Comparison of ENCODE assay signal across 7 mouse cellular contexts in genomic region chr17:5093343-5093742, GRCm38 (mm10).
DNase-seq lines count a peak whose midpoint lies in the region; ATAC-seq lines count a peak whose summit lies in the region.
"Not testable (repeated sequence)": the region's sequence is repeated elsewhere in the genome, so short reads cannot be mapped to it uniquely, and the experiment has no call there.

No protein-coding gene starts in this region.

- H3K9me3 ChIP-seq in liver, embryonic 13.5 days (replicated peaks); stomach, embryonic 16.5 days (replicated peaks; ENCODE audit: control insufficient read depth, low read length): not testable (repeated sequence)

- H3K27ac ChIP-seq in liver, embryonic 13.5 days = not testable (repeated sequence)
- 0 out of 2 replicates have a peak overlapping the region, but pooled peaks have one; percentile 52 for H3K27ac ChIP-seq in stomach, embryonic 16.5 days (ENCODE audit: low read length)

- DNase-seq in A20 (ENCODE audit: low read depth, low spot score) (peak; percentile 42), ES-CJ7 (ENCODE audit: low read depth, low spot score) (peak; percentile 74)
- peak; percentile 33 for DNase-seq in T-cell, adult 2 months (ENCODE audit: low spot score)
- DNase-seq in cerebellum, adult 11-12 months = peak; percentile 11
- DNase-seq in liver, embryonic 13.5 days = peak; percentile 35

- not testable (repeated sequence) for H3K4me2 ChIP-seq in liver, embryonic 13.5 days; stomach, embryonic 16.5 days (ENCODE audit: low read depth, low read length)

- H3K27me3 ChIP-seq in liver, embryonic 13.5 days; stomach, embryonic 16.5 days (ENCODE audit: control insufficient read depth, insufficient read depth, low read length): not testable (repeated sequence)

- not testable (repeated sequence) for H3K9ac ChIP-seq in liver, embryonic 13.5 days; stomach, embryonic 16.5 days (ENCODE audit: low read length)

- WGBS in liver, embryonic 13.5 days (ENCODE audit: insufficient replicate concordance) = 36% methylated on average over 2 of the region's 2 CpGs
- WGBS in stomach, embryonic 16.5 days = 68% methylated on average over 2 of the region's 2 CpGs

- H3K4me1 ChIP-seq in liver, embryonic 13.5 days (replicated peaks) = peaks cover 94% of the 10 kb centered on the region
- H3K4me1 ChIP-seq in stomach, embryonic 16.5 days (ENCODE audit: control insufficient read depth, insufficient read depth, low read length) = peaks cover 45% of the 10 kb centered on the region

- not testable (repeated sequence) for H3K4me3 ChIP-seq in liver, embryonic 13.5 days (replicated peaks); stomach, embryonic 16.5 days (replicated peaks; ENCODE audit: low read length)

- not testable (repeated sequence) for ATAC-seq in liver, embryonic 13.5 days (ENCODE audit: low read depth); stomach, embryonic 16.5 days (ENCODE audit: insufficient read depth, low FRiP score)
- peak; percentile 52 for ATAC-seq in megakaryocyte-erythroid progenitor cell, adult 5-6 weeks (replicated peaks; ENCODE audit: low FRiP score, low TSS enrichment, poor library complexity, severe bottlenecking)

- H3K36me3 ChIP-seq in liver, embryonic 13.5 days; stomach, embryonic 16.5 days (ENCODE audit: control insufficient read depth, insufficient read depth, low read length): not testable (repeated sequence)

Comparison
In these comparisons a context has a peak if more than half of its experiments do, and no peak if none do; other contexts are left out.
1. DNase-seq: peak in every context shown above with its lines; median percentile 74 in ES-CJ7; 42 in A20; 35 in liver, embryonic 13.5 days; 33 in T-cell, adult 2 months; 11 in cerebellum, adult 11-12 months.